Mouse (Mus musculus) liver, embryonic 11.5 days (tissue): ENCODE measurements around the gene Pik3r5. TPM values are rescaled to one million over a fixed set of nuclear protein-coding genes. Genes with fewer than 3 reads are reported as not detected.
A peak's percentile ranks its signal among the peaks of the same experiment; 100 is the strongest.

ENCODE experiments used
- ATAC-seq: fragments of 200-750 bp; cut with Nextera tagmentation; replicated peaks from 2 replicates; pipeline ENCODE4 v1.8.0; 2017; ENCODE audit warnings: moderate number of reproducible peaks, mild to moderate bottlenecking, moderate TSS enrichment, moderate library complexity; ENCODE audit not compliant: low FRiP score
- DNase-seq: peaks from one replicate; pipeline ENCODE4 v3.0.0-alpha.2; 2017; ENCODE audit warnings: low spot score
- H3K27ac ChIP-seq: fragments of 300-500 bp; sonication (generic); 2 replicates; pipeline ENCODE4 v1.5.1; 2014; ENCODE audit warnings: mild to moderate bottlenecking, low read depth, low read length, control low read depth
- H3K27me3 ChIP-seq: fragments of 300-500 bp; sonication (generic); replicated peaks from 2 replicates; pipeline ENCODE4 v1.6.1; 2014; ENCODE audit warnings: low read length, mixed read lengths; ENCODE audit not compliant: control insufficient read depth, insufficient read depth
- H3K36me3 ChIP-seq: fragments of 300-500 bp; sonication (generic); 2 replicates; pipeline ENCODE4 v1.6.1; 2014; ENCODE audit warnings: mild to moderate bottlenecking, low read length, moderate library complexity, mixed read lengths; ENCODE audit not compliant: control insufficient read depth, insufficient read depth
- H3K4me1 ChIP-seq: fragments of 300-500 bp; sonication (generic); replicated peaks from 2 replicates; pipeline ENCODE4 v1.6.1; 2014; ENCODE audit warnings: low read length, mixed read lengths; ENCODE audit not compliant: control insufficient read depth, insufficient read depth
- H3K4me2 ChIP-seq: fragments of 300-500 bp; sonication (generic); 2 replicates; pipeline ENCODE4 v1.6.1; 2014; ENCODE audit warnings: mild to moderate bottlenecking, control low read depth, moderate library complexity
- H3K4me3 ChIP-seq: fragments of 300-500 bp; sonication (generic); 2 replicates; pipeline ENCODE4 v1.5.1; 2014; ENCODE audit warnings: low read depth, low read length, control low read depth
- H3K9ac ChIP-seq: fragments of 300-500 bp; sonication (generic); 2 replicates; pipeline ENCODE4 v1.6.1; 2014; ENCODE audit warnings: low read depth, low read length, control low read depth
- H3K9me3 ChIP-seq: fragments of 300-500 bp; sonication (generic); 2 replicates; pipeline ENCODE4 v1.6.1; 2016; ENCODE audit warnings: low read length, inconsistent platforms, mixed read lengths; ENCODE audit not compliant: control insufficient read depth
- WGBS: fragments of 180-500 bp; shearing (Covaris S2); extraction: QIAGEN DNeasy Blood & Tissue Kit; methylation state at CpG from one replicate; pipeline ENCODE4 v1.1.7; 2014; 5-methylcytosine and 5-hydroxymethylcytosine counted together
- polyA plus RNA-seq: library from polyadenylated mRNA; unstranded; fragments of >200 nt; fragmentation: Nextera tagmentation; extraction: Ambion mirVana; gene quantifications from 2 replicates; pipeline ENCODE4 v1.2.1, GENCODE M21; 2014

Gene Pik3r5
- polyA plus RNA-seq, 1 experiment from 2014 or later = 0.56 TPM

GRCm38 (mm10) chr11:68502902-68503629 is 71.1 kb downstream of the Pik3r5 start, which contains the start of gene Pik3r6:
TSS of gene Pik3r6 (plus strand) at chr11:68503019.
- H3K4me3 ChIP-seq = 0 out of 2 replicates have a peak within 1 kb of the TSS, but pooled peaks have one; percentile 11
- H3K27ac ChIP-seq = no peak within 1 kb of the TSS

GRCm38 (mm10) chr11:68504913-68505312 is 73.0 kb downstream of the Pik3r5 start:
- Histone ChIP-seq H3K27ac (no peak overlapping the region), H3K9ac (no peak overlapping the region), H3K27me3 (peaks cover 17% of the 10 kb centered on the region), H3K36me3 (no peaks in the 10 kb centered on the region), H3K9me3 (no peaks in the 10 kb centered on the region), H3K4me2 (no peak overlapping the region), H3K4me1 (peaks cover 3% of the 10 kb centered on the region), H3K4me3 (no peak overlapping the region)
- no peak for DNase-seq
- WGBS = 87% methylated on average over 11 of the region's 11 CpGs
- no peak for ATAC-seq

More at GRCm38 (mm10) chr11:68502902-68503629, 71.1 kb downstream of the Pik3r5 start, which contains the start of gene Pik3r6:
- Histone ChIP-seq H3K9ac (no peak within 1 kb of the TSS), H3K4me1 (peaks cover 3% of the 10 kb centered on the region), H3K4me2 (peak within 1 kb of the TSS; percentile 44), H3K27me3 (peaks cover 21% of the 10 kb centered on the region), H3K36me3 (no peaks in the 10 kb centered on the region), H3K9me3 (no peaks in the 10 kb centered on the region)
- DNase-seq (no peak), ATAC-seq (peak; percentile 41; the same call in 1 of the 2 replicates)
- WGBS = 70% methylated on average over 8 of the region's 8 CpGs

- no peaks in the 10 kb centered on the region for H3K9me3 ChIP-seq
- H3K9ac ChIP-seq = no peak overlapping the region
- DNase-seq = no peak
- 87% methylated on average over 7 of the region's 7 CpGs for WGBS
- H3K4me1 ChIP-seq = no peaks in the 10 kb centered on the region
- H3K4me2 ChIP-seq = no peak overlapping the region
- H3K27me3 ChIP-seq = peaks cover 8% of the 10 kb centered on the region; the same call in 1 of the 2 replicates
- H3K36me3 ChIP-seq = no peaks in the 10 kb centered on the region
- ATAC-seq = no peak
- H3K4me3 ChIP-seq = no peak overlapping the region
- no peak overlapping the region for H3K27ac ChIP-seq
These were observed 75.3 kb downstream of the Pik3r5 start for GRCm38 (mm10) chr11:68507246-68507645.

- Histone ChIP-seq H3K4me2 (no peak overlapping the region), H3K36me3 (no peaks in the 10 kb centered on the region), H3K27me3 (peaks cover 2% of the 10 kb centered on the region; the same call in 1 of the 2 replicates), H3K9ac (no peak overlapping the region), H3K9me3 (no peaks in the 10 kb centered on the region), H3K27ac (no peak overlapping the region), H3K4me3 (no peak overlapping the region), H3K4me1 (no peaks in the 10 kb centered on the region)
- WGBS = 66% methylated on average over 5 of the region's 5 CpGs
- DNase-seq = no peak
- ATAC-seq = no peak
These were observed 76.7 kb downstream of the Pik3r5 start for GRCm38 (mm10) chr11:68508619-68509018.

GRCm38 (mm10) chr11:68509194-68509593 is 77.3 kb downstream of the Pik3r5 start:
- Histone ChIP-seq H3K27me3 (no peaks in the 10 kb centered on the region), H3K4me3 (no peak overlapping the region), H3K36me3 (no peaks in the 10 kb centered on the region), H3K27ac (no peak overlapping the region), H3K9me3 (no peaks in the 10 kb centered on the region), H3K9ac (no peak overlapping the region), H3K4me2 (no peak overlapping the region), H3K4me1 (no peaks in the 10 kb centered on the region)
- DNase-seq (no peak), ATAC-seq (no peak)
- 38% methylated on average over 2 of the region's 2 CpGs for WGBS

- no peak for ATAC-seq
- no peak overlapping the region for H3K9ac ChIP-seq
- H3K4me1 ChIP-seq = no peaks in the 10 kb centered on the region
- H3K27ac ChIP-seq = no peak overlapping the region
- no peak overlapping the region for H3K4me3 ChIP-seq
- H3K27me3 ChIP-seq = no peaks in the 10 kb centered on the region
- no peak for DNase-seq
- no peaks in the 10 kb centered on the region for H3K36me3 ChIP-seq
- 52% methylated on average over 3 of the region's 3 CpGs for WGBS
- 0 out of 2 replicates have a peak, but pooled peaks cover under 1% of the 10 kb centered on the region for H3K9me3 ChIP-seq
- H3K4me2 ChIP-seq = no peak overlapping the region
These were observed 82.0 kb downstream of the Pik3r5 start for GRCm38 (mm10) chr11:68513969-68514368.

GRCm38 (mm10) chr11:68519362-68519761 is 87.4 kb downstream of the Pik3r5 start:
- H3K4me2 ChIP-seq = no peak overlapping the region
- no peak overlapping the region for H3K9ac ChIP-seq
- H3K27ac ChIP-seq = no peak overlapping the region
- no peaks in the 10 kb centered on the region for H3K36me3 ChIP-seq
- no peaks in the 10 kb centered on the region for H3K27me3 ChIP-seq
- DNase-seq (no peak), ATAC-seq (no peak)
- no peaks in the 10 kb centered on the region for H3K4me1 ChIP-seq
- 0 out of 2 replicates have a peak, but pooled peaks cover 2% of the 10 kb centered on the region for H3K9me3 ChIP-seq
- 81% methylated on average over 4 of the region's 4 CpGs for WGBS
- H3K4me3 ChIP-seq = no peak overlapping the region

- 76% methylated on average over 5 of the region's 5 CpGs for WGBS
- no peak overlapping the region for H3K9ac ChIP-seq
- H3K4me3 ChIP-seq = no peak overlapping the region
- H3K27ac ChIP-seq = no peak overlapping the region
- no peaks in the 10 kb centered on the region for H3K36me3 ChIP-seq
- H3K4me1 ChIP-seq = no peaks in the 10 kb centered on the region
- 0 out of 2 replicates have a peak, but pooled peaks cover 2% of the 10 kb centered on the region for H3K9me3 ChIP-seq
- ATAC-seq (no peak), DNase-seq (no peak)
- H3K4me2 ChIP-seq = no peak overlapping the region
- H3K27me3 ChIP-seq = no peaks in the 10 kb centered on the region
These were observed 87.9 kb downstream of the Pik3r5 start for GRCm38 (mm10) chr11:68519815-68520214.

- Histone ChIP-seq H3K9ac (no peak overlapping the region), H3K27ac (no peak overlapping the region), H3K9me3 (0 out of 2 replicates have a peak, but pooled peaks cover 2% of the 10 kb centered on the region), H3K4me3 (no peak overlapping the region), H3K4me2 (no peak overlapping the region), H3K27me3 (no peaks in the 10 kb centered on the region), H3K4me1 (no peaks in the 10 kb centered on the region), H3K36me3 (no peaks in the 10 kb centered on the region)
- DNase-seq (no peak), ATAC-seq (no peak)
- 83% methylated on average over 2 of the region's 2 CpGs for WGBS
These were observed 88.5 kb downstream of the Pik3r5 start for GRCm38 (mm10) chr11:68520439-68520838.
